Mouse (Mus musculus): ENCODE results near the gene Mesp1.

DNA sequence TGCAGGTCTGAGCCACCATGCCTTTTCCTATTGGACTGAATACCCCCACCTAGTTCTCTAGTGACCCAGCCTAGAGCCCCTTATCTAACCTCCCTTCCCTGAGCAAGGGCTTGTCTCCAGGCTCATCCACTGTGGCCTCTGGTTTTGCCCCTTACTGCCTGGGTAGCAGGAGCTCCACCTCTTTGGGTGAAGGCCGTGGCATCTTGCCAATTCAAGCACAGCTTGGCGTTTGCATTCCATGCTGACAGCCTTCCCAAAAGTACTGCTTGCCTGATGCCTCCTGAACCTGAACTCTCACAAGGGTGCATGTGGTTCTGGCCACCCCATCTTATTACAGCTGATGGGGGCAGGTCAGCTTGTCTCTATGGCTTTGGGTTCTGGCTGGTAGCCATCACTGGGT lies 10.3 kb upstream of the Mesp1 start:
- TF ChIP-seq CTCF (IDR thresholded peaks at IDR 0.05; ENCODE audit: low read depth, low read length) (no peak), GATA1 (IDR thresholded peaks at IDR 0.05; ENCODE audit: borderline replicate concordance, low read length) (no peak), TAL1 (conservative IDR thresholded peaks at IDR 0.05; ENCODE audit: low read depth, low read length) (no peak)

All from G1E (cell line).